Mouse (Mus musculus) left cerebral cortex, postnatal 25 days (tissue): ENCODE results near the gene Top2b. TPM values are rescaled to one million over a fixed set of nuclear protein-coding genes. Genes with fewer than 3 reads are reported as not detected.
A peak's percentile ranks its signal among the peaks of the same experiment; 100 is the strongest.

Experiments
- DNase-seq, 2 experiments: peaks; one replicate each; pipeline ENCODE4 v3.0.0; 2022; ENCODE audit warnings: low spot score in 2 of 2, mixed read lengths in 1 of 2
- intact Hi-C: fragments of 180-260 bp; cut with DNase I; formaldehyde crosslinking; loops from one replicate; pipeline ENCODE4 v1.15.1; 2025
- total RNA-seq, 2 experiments: library from RNA; stranded (reverse); gene quantifications; 2 replicates each; pipeline ENCODE4 v1.2.3; 2021

The Top2b gene
- total RNA-seq, 2 experiments from 2014 or later = 105 to 110 TPM

DNA sequence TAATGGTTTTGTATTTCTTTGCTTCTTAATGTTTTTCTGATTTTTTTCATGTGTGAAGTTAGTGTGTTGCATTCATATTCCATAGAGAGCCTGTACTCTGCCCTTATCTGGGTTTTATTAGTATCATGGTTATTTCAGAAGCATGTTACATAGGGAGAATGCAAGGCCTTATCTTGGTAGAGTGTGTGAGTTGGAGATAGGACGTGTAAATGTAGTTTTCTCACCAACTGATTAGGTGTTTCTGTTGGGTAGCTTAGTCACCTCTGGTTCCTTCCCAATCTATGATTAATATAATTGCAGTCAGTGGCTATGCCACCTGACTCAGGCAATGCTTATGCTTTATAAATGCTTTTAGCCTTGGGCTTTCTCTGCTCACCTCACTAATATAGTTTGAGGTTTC is 19.8 kb downstream of the Top2b start:
- no peak for DNase-seq

DNA sequence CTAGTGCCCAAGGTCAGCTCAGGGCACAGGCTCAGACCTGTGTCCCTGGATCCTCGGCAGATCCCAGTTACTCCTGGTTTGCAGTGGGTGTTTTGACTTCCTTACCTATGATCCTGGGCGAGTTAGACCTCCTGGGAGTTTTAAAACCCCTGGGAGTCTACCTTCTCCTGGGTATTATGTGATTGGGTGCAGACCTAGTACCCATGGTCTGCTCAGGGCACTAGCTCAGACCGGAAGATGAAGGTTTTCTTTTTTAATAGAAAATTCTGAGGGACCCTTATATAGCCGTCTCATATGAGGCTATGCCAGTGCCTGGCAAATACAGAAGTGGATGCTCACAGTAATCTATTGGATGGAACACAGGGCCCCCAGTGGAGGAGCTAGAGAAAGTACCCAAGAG is 40.2 kb downstream of the Top2b start:
- intact Hi-C loops = no loop called here
- DNase-seq = no peak

More for the DNA sequence above, 19.8 kb downstream of the Top2b start:
- intact Hi-C loops = loop anchor here (10.0 kb wide), 1 partner anchor 1030 kb away; no protein-coding TSS in a partner anchor

DNA sequence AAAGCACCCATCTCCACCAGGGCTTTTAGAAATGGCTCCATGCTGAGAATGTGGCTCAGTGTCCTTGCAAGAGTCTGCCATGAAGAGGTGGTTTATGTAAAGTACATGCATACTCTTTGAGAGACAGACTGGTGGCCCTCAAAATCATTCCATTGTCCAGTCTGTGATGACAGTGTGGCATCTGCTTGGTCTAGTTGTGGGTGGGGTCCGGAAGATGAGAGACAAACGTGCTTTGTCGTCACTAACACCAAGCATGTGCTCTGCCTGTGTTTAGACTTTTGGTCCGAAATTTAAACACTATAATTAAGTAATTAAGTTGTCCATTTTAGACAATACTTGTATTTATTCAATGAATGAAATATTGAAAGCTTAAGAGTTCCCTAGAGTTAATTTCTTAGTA is 49.2 kb downstream of the Top2b start:
- intact Hi-C loops = no loop called here
- DNase-seq = no peak

DNA sequence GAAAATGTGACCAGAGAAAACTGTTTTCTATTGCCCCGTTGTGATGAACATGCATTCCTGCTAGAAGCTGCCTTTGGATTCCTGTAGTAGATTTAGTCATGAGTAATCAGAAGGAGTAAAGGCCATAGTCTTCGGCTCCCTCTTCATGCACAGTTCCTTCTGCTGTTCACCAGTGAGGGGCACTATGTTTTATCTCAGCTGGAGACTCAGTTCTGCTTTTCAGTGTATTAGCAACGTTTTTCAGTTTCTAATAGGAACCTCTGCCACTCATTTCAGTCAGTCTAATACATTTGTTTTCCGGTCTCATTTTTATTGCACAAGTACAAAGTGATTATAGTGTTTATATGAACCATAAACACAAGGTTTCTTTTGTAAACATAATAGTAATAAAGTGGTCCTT is 62.6 kb downstream of the Top2b start:
- no peak for DNase-seq
- intact Hi-C loops = no loop called here

DNA sequence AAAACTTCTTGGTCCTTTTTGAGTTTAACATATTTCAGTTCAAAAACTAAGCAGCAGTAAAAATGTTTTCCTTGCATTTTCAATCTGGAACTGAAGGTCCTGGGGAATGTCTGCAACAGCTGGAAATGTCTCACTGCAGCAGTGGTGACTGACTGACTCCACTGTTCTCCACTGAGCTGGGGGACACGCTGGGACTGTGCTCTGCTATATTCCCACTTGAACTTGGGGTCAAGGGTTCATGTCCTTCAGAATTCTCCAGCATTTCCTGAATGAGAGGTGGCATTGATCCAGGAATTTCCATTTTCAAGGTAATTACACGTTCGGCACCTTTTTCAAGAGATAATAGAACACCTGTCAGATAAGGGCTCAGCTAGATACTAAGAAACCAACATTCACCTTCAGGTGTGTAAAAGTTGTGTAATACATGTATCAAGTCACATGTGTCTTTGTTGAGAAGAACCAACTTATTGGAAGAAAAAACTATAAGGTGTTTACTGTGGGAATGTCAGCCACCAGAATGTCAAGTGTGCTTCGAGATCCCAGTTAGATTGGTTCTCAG is 67.0 kb downstream of the Top2b start:
- no peak for DNase-seq

DNA sequence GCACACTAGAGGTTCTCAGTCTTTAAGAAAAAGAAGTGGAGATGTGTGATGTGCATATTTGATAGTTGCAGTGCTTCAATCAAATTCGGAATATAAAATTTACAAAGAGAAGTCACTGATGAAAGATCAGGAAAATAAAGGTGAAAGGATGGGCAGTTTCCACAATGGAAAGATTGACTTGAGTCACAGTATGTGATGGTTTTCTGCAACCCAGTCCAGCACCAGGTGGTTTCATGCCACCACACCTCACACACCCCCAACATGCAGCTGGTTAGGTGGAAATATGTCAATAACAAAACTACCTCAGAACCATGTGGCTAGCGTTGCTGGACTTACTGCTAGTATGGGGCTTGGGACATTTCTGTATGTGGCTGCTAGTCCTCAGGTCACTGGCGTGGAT is 67.6 kb downstream of the Top2b start:
- no peak for DNase-seq
- intact Hi-C loops = loop anchor here (5.0 to 10.0 kb wide), 2 partner anchors 642 to 1755 kb away; no protein-coding TSS in a partner anchor

More for the DNA sequence above, 67.0 kb downstream of the Top2b start:
- intact Hi-C loops = loop anchor here (5.0 to 10.0 kb wide), 2 partner anchors 643 to 1755 kb away; no protein-coding TSS in a partner anchor

DNA sequence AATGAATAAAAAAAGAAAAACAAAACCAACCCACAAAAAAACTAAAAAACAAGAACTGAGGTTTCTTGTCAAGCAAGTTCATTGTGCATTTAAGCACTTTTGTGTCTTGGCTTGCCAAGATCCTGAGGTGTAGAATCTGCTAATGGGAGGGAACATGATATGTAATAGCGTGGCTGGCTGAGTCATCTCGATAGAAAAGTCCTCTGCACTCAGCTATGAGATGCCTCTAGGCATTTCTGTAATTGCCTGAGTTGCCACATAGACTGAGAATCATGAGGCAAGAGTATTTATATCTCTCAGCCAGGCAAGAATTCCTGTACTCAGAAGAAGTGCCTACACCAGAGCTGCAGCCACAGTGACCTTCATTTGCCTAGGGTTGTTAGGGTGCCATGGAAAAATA is 68.2 kb downstream of the Top2b start:
- intact Hi-C loops = loop anchor here (5.0 to 10.0 kb wide), 2 partner anchors 642 to 1754 kb away; no protein-coding TSS in a partner anchor
- peak; percentile 51 to 80 for DNase-seq

DNA sequence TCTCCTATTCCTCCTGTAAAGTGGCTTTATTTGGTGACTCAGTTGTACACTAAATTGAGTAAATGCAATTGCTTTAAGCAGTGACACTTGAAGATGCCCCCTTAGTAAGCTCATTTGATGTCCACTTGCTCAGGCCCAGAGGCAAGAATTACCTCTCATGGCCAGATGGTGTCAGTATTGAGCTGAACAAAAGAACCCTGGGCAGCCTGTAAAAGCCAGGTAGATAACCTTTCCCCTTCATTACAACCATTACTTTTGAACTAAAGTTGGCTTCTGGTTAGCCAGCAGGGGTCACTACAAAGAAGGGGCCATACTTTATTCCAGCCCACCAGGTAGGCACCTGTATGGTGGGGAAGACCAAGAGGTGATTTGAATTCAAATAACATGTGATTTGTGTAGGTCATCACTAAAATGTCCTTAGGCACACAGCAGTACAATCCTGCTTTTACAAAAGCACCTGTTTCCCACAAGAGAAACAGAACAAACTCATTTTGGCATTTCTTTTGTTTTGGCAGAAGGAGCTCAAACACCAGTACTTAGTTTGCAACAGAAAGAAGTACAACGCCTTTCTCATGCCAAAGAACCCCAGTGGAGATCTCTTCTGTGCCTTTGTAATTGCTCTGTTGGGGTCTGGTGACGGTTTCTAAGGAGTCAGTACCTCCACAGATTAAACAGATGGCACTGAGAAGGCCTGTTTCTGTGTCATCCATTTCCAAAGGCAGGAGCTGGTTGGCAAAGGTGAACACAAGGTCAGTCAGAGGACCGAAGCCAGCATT is 69.6 kb downstream of the Top2b start:
- intact Hi-C loops = loop anchor here (5.0 to 10.0 kb wide), 3 partner anchors 128 to 1753 kb away; no protein-coding TSS in a partner anchor
- DNase-seq = peak; percentile 61 to 73

DNA sequence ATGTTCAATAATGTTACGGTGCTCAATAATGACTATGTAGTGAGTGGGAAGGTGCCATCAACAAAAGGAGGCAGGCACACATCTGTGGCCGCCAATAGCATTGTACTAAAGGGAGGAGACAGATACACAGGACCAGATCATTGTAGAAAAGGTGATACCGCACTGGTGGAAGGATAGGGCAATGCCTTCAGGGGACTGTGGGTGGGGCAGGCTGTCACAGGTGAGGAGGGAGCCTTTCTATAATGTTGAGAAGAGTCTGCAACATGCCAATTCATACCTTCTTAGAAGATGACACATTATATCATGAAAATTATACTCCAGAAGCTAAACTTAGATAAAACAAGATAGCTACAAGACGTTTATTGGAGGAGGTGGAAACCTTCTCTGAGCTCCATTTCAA is 72.4 kb downstream of the Top2b start:
- intact Hi-C loops = loop anchor here (5.0 to 10.0 kb wide), 2 partner anchors 125 to 637 kb away; no protein-coding TSS in a partner anchor
- no peak for DNase-seq

DNA sequence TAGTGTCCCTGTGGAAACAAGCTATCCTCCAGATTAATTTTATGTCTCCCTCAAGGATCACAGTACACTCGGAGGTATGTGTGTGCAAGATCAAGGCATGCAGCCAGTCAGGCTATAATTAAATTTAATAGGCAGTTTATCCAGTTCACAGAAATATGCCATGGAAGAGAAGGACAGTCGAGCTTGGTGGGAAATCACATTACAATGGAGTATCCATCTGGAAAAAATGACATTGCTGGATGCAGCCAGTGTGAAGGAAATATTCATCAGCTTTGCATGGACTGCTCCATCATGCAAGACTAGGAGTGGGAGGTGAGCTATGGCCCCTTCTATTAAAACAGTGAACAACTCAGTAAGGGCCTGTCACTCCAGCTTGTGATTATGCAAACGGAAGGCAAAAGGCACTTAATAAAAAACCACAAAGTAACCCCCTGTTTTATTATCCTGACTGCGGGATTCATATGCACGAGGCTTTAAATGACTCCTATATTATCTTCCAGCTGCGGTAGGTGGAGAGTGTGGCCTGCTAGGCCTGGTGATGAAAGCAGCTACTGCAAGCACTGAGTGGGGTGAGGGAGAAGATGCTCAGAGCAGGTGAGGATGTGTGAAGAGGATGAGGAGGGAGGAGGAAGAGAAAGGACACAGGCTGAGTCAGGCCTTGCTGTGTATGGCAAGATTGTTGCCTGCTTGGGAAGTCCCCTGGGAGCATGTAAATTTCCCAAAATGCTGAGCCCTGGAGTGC is 74.6 kb downstream of the Top2b start:
- intact Hi-C loops = loop anchor here (5.0 to 10.0 kb wide), 2 partner anchors 123 to 635 kb away; no protein-coding TSS in a partner anchor
- DNase-seq = no peak

DNA sequence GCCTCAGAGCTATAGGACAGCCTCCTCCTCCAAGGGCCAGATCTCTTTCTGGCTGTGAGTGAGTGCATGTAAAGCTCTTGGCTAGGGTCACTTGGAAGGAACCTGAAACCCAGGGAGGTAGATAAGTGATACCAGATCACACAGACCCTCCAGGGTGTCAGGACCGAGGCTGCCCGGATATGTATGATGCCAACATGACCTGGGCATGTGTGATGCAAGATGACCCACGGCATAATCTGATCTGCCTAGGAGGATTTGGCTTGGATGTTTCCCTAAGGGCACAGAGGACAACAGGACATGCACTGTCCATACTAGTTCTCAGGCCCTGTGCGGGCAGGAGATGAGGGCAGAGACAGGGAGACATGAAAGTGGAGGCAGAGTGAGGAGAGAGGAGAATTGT is 79.9 kb downstream of the Top2b start:
- intact Hi-C loops = no loop called here
- DNase-seq = no peak

DNA sequence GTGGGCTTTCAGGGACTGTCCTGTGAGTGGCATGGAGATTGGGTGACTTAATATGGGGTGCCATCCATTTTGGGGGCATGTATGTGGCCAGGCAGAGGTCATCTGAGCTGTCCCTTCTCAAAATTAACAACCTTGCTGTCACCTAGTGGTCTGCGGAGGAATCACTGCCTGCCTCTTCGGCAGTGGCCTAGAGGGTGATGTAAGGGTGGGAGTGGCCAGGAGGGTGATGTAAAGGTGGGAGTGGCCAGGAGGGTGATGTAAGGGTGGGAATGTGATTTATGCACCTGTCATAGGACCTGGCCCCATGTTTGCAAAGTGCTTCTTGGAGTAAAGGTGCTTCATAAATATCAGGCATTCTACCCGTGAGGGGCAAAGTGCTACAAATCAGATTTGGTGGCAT is 82.6 kb downstream of the Top2b start:
- DNase-seq = no peak
- intact Hi-C loops = no loop called here

DNA sequence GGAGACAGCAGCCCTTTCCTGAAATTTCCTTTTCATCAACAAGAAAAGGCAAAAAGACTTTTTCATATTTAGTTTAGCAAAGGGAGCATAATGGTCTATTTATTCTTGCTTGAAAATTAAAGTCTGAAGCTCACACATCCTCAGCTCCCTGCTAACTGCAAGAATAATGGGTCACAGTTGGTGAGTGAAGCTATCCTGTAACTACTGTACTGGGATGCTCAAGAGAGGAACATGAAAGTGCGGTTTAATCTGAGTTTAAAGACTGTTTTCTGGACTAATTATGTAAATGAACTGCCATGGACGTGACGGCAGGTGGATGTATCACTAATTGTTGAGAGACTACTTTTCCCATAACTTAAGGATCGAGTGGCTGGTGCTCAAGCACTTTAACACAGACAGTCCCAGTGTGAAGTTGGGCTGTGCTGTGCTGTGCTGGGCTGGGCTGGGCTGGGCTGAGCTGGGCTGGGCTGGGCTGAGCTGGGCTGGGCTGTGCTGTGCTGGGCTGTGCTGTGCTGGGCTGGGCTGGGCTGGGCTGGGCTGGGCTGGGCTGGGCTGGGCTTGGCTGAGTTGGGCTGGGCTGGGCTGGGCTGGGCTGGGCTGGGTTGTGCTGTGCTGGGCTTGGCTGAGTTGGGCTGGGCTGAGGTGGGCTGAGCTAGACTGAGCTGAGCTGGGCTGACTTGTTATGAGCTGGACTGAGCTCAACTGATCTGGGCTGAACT is 83.4 kb downstream of the Top2b start:
- intact Hi-C loops = no loop called here
- no peak for DNase-seq

DNA sequence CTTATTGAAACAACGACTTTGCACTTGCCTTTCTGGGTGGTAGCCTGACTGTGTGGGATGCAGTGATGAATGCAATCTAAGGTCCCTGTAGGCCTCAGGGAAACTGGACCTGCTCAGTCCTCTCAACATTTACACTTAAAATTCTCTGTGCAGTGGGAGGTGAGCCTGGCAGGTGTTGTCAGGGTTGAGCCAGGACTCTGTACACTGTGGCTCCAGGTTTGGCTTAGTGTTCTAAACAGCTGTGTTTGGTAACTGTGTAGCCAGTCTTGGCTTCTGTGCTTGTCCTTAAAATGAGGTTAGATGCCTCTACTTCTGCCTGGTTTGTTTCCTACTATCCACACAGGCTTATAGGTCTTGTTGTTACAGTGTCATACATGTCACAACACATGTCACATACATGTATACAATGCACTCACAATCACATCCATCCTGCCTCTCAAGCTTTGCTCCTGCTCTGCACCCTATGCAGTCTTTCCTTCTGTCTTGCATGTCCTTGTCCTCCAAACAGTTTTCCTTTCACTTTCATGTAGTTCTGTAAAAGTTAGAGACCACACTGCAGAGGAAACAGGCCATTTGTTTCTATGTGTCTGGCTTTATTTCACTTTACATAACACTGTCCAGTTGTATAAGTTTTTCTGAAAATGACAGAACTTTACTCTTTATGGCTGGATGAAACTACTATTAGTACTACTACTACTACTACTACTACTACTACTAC is 113.8 kb downstream of the Top2b start:
- intact Hi-C loops = no loop called here
- DNase-seq = no peak

DNA sequence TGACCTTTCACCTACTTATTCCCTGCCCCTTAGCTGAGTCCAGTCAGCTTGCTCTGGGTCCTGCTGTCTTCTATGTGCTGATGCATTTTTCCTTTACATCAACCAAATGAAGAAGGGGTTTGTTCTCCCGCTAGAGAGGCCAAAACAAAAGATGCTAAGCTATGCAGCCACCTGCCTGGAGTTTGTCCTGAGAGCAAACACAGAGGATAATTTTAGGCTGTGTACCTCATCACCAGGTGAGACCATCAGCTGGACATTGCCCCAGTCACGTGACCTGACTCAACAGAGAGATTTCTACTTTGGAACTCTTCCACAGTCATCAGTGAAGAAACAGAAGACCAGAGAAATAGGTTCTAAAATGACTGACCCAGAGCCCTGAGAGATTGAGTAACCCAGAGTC is 114.5 kb downstream of the Top2b start:
- intact Hi-C loops = no loop called here
- no peak for DNase-seq

DNA sequence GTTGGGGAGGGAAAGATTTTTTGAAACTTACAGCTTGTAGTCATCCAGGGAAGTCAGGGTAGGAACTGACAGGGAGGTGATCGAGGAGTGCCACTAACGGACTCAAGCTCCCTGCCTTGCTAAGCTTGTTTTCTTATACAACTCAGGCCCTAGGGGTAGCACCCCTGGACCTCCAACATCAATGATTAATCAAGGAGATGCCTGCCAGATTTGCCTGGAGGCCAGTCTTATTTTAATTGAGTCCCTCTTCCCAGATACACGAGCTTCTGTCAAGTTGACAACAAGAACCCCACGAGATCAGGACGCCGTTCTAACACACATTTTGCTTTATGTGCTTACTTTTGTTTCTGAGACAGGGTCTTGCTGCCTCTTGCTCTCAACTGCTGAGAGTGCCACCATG is 115.6 kb downstream of the Top2b start:
- DNase-seq = no peak
- intact Hi-C loops = no loop called here

DNA sequence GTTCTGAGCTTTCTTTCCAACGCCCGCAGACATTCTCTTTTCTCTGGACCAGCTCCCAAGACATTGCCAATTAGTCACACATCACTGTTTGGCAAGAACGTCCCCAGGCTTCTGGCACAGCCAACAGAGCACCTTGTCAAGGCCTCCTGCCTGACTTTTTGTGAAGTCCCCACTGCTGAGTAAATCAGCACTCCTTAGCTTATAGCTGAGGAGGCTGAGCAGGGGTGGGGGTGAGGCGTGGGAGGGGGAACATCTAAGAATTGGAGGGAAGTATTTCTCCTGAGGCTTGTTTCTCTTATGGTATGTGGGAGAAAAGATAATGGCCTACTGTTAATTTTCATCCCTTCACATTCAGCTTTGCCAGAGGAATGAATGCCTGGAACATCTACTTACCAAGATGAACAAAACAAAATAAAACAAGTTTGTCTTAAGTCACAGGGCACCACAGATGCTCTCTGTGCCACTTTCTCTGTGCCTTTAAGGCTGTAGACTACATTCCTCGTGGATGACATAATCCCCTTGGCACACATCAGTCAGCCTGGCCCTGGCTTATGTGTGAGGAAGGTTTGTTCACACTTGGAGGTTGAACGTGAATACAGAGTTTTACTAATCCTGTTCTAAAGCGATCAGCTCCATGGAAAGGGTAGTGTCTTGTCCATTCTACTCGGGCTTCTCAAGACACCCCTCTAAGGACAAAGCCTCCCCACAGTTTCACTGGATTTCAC is 118.8 kb downstream of the Top2b start:
- DNase-seq = peak in 1 of 2 experiments; percentile 16
- intact Hi-C loops = no loop called here
